Mouse (Mus musculus) MEL-GATA-1-ER (cell line): Measurements from ENCODE around the gene Bphl.
A peak's percentile ranks its signal among the peaks of the same experiment; 100 is the strongest.
"Not testable (repeated sequence)": the region's sequence is repeated elsewhere in the genome, so short reads cannot be mapped to it uniquely, and the experiment has no call there.

ENCODE experiments used
- DNase-seq: peaks from one replicate; pipeline ENCODE4 v3.0.0-alpha.2; 2012; ENCODE audit warnings: low read depth; ENCODE audit errors: extremely low read depth

The Bphl gene

GRCm38 (mm10) chr13:34051692-34052091 lies 14.3 kb downstream of the Bphl start:
- peak; percentile 18 for DNase-seq

GRCm38 (mm10) chr13:34053673-34054282 lies 16.4 kb downstream of the Bphl start:
- no peak for DNase-seq

GRCm38 (mm10) chr13:34054391-34054790 lies 17.0 kb downstream of the Bphl start:
- DNase-seq: no peak

- no peak for DNase-seq
These were observed 17.6 kb downstream of the Bphl start for GRCm38 (mm10) chr13:34054983-34055382.

GRCm38 (mm10) chr13:34057252-34057651 lies 19.9 kb downstream of the Bphl start:
- DNase-seq: no peak

GRCm38 (mm10) chr13:34060061-34060460 lies 22.7 kb downstream of the Bphl start:
- DNase-seq: no peak

- DNase-seq: no peak
These were observed 25.1 kb downstream of the Bphl start for GRCm38 (mm10) chr13:34062466-34062865.

GRCm38 (mm10) chr13:34066351-34066750 lies 29.0 kb downstream of the Bphl start:
- no peak for DNase-seq

GRCm38 (mm10) chr13:34070296-34070695 lies 32.9 kb downstream of the Bphl start:
- no peak for DNase-seq

GRCm38 (mm10) chr13:34071836-34072235 lies 34.4 kb downstream of the Bphl start:
- no peak for DNase-seq

- no peak for DNase-seq
These were observed 35.5 kb downstream of the Bphl start for GRCm38 (mm10) chr13:34072847-34073246.

- DNase-seq: not testable (repeated sequence)
These were observed 37.0 kb downstream of the Bphl start for GRCm38 (mm10) chr13:34074441-34074840.

GRCm38 (mm10) chr13:34075893-34076292 lies 38.5 kb downstream of the Bphl start:
- DNase-seq: not testable (repeated sequence)

- DNase-seq: no peak
These were observed 39.4 kb downstream of the Bphl start for GRCm38 (mm10) chr13:34076561-34077491.

GRCm38 (mm10) chr13:34077492-34078271 lies 40.3 kb downstream of the Bphl start, which contains the start of gene Tubb2a:
Gene Tubb2a, minus strand, starts transcription at chr13:34078007.
- no peak for DNase-seq

GRCm38 (mm10) chr13:34078500-34079280 lies 41.3 kb downstream of the Bphl start:
- DNase-seq: no peak

- no peak for DNase-seq
These were observed 42.4 kb downstream of the Bphl start for GRCm38 (mm10) chr13:34079801-34080200.

GRCm38 (mm10) chr13:34081926-34082325 lies 44.5 kb downstream of the Bphl start:
- no peak for DNase-seq

GRCm38 (mm10) chr13:34084026-34084750 lies 46.8 kb downstream of the Bphl start:
- DNase-seq: no peak
